Mouse (Mus musculus): ENCODE data around the gene Txlng. TPM values are rescaled to one million over a fixed set of nuclear protein-coding genes. Genes with fewer than 3 reads are reported as not detected.

Txlng gene
- 10 to 100 TPM; 17.2 to 19.9 TPM for total RNA-seq (2023)

GRCm38 (mm10) chrX:162829203-162829708 lies at the start of gene Txlng:
TSS of gene Txlng (minus strand) at chrX:162829454.

GRCm38 (mm10) chrX:162760115-162760942 lies 68.9 kb downstream of the Txlng start, which contains the start of gene Rbbp7:
TSS of gene Rbbp7 (plus strand) at chrX:162760402.

Other genes starting within 250 kb of the Txlng start
- under 1 TPM; 0.05 to 0.36 TPM for gene Reps2, start 185.8 kb downstream of the Txlng start, total RNA-seq (2023)
- gene Rbbp7, start 69.1 kb downstream of the Txlng start, total RNA-seq (2023) = 10 to 100 TPM; 45.7 to 45.9 TPM
- 10 to 100 TPM; 36.0 to 36.3 TPM for gene Syap1, start 59.0 kb upstream of the Txlng start, total RNA-seq (2023)
- gene Ctps2, start 71.8 kb upstream of the Txlng start, total RNA-seq (2023) = 100 to 1,000 TPM; 103 to 122 TPM
- gene S100g, start 135.1 kb upstream of the Txlng start, total RNA-seq (2023) = not detected

Measured in monocyte, adult 59 days (primary cell).